ENCODE assay signal across 10 mouse cellular contexts in genomic region chr11:6067160-6067559, GRCm38 (mm10).
"Had no signal": no experiment of that assay in that cellular context is flagged by ENCODE, and none has a peak within 500 bp of the region (broad histone marks: within the 10 kb centered on the region; RNA-seq: fewer than 3 reads in every experiment).

No protein-coding gene starts in this region.

- H3K9ac ChIP-seq: limb, embryonic 13.5 days; liver, embryonic 14.5 days had no signal

- H3K9me3 ChIP-seq: limb, embryonic 13.5 days had no signal

- H3K4me3 ChIP-seq: limb, embryonic 13.5 days had no signal

- H3K36me3 ChIP-seq: limb, embryonic 13.5 days had no signal

- H3K27ac ChIP-seq: limb, embryonic 13.5 days; liver, embryonic 14.5 days had no signal

- H3K4me2 ChIP-seq: limb, embryonic 13.5 days had no signal

- ATAC-seq: intestine, embryonic 16.5 days had no signal

- DNase-seq: kidney, adult 2 months; left cerebral cortex, postnatal 4 days; lung, adult 18-20 months; lung, postnatal 36 days; right cerebral cortex, adult 18-20 months; right cerebral cortex, postnatal 25 days; thymus, postnatal 14 days had no signal
